Mouse (Mus musculus) stomach, embryonic 16.5 days (tissue): ENCODE data around the gene Tll2. TPM values are rescaled to one million over a fixed set of nuclear protein-coding genes. Genes with fewer than 3 reads are reported as not detected.

Experiments used
- ATAC-seq: fragments of 200-750 bp; cut with Nextera tagmentation; 2 replicates; pipeline ENCODE4 v1.8.0; 2017; ENCODE audit warnings: moderate number of reproducible peaks, moderate TSS enrichment; ENCODE audit not compliant: insufficient read depth, low FRiP score
- H3K27ac ChIP-seq: fragments of 300-500 bp; sonication (generic); 2 replicates; pipeline ENCODE4 v1.5.1; 2014; ENCODE audit warnings: low read length
- H3K27me3 ChIP-seq: fragments of 300-500 bp; sonication (generic); 2 replicates; pipeline ENCODE4 v1.6.1; 2014; ENCODE audit warnings: low read length, control low read depth, mixed read lengths; ENCODE audit not compliant: control insufficient read depth, insufficient read depth
- H3K36me3 ChIP-seq: fragments of 300-500 bp; sonication (generic); 2 replicates; pipeline ENCODE4 v1.6.1; 2014; ENCODE audit warnings: low read length; ENCODE audit not compliant: control insufficient read depth, insufficient read depth
- H3K4me1 ChIP-seq: fragments of 300-500 bp; sonication (generic); 2 replicates; pipeline ENCODE4 v1.6.1; 2014; ENCODE audit warnings: low read length, control low read depth, mixed read lengths; ENCODE audit not compliant: control insufficient read depth, insufficient read depth
- H3K4me2 ChIP-seq: fragments of 300-500 bp; sonication (generic); 2 replicates; pipeline ENCODE4 v1.6.1; 2014; ENCODE audit warnings: low read depth, low read length, mixed read lengths
- H3K4me3 ChIP-seq: fragments of 300-500 bp; sonication (generic); replicated peaks from 2 replicates; pipeline ENCODE4 v1.5.1; 2014; ENCODE audit warnings: mild to moderate bottlenecking, low read length
- H3K9ac ChIP-seq: fragments of 300-500 bp; sonication (generic); 2 replicates; pipeline ENCODE4 v1.6.1; 2014; ENCODE audit warnings: low read length
- H3K9me3 ChIP-seq: fragments of 300-500 bp; sonication (generic); replicated peaks from 2 replicates; pipeline ENCODE4 v1.6.1; 2016; ENCODE audit warnings: low read length, control low read depth; ENCODE audit not compliant: control insufficient read depth
- WGBS: fragments of 180-500 bp; shearing (Covaris S2); extraction: QIAGEN DNeasy Blood & Tissue Kit; methylation state at CpG from one replicate; pipeline ENCODE4 v1.1.7; 2014; 5-methylcytosine and 5-hydroxymethylcytosine counted together
- polyA plus RNA-seq: library from polyadenylated mRNA; unstranded; fragments of >200 nt; fragmentation: Nextera tagmentation; extraction: Ambion mirVana; gene quantifications from 2 replicates; pipeline ENCODE4 v1.2.1, GENCODE M21; 2015

Tll2 gene
- polyA plus RNA-seq, 1 experiment from 2014 or later, result 0.21 TPM

GRCm38 (mm10) chr19:41206041-41206810 is 409 bp downstream of the Tll2 start:
- H3K9ac ChIP-seq, result peak overlapping the region; percentile 64
- no peak for ATAC-seq
- 1% methylated on average over 46 of the region's 46 CpGs for WGBS

GRCm38 (mm10) chr19:41204159-41205081 is 2.2 kb downstream of the Tll2 start:
- Histone ChIP-seq H3K9me3 (no peaks in the 10 kb centered on the region), H3K36me3 (no peaks in the 10 kb centered on the region), H3K4me2 (no peak overlapping the region), H3K27me3 (peaks cover 24% of the 10 kb centered on the region), H3K9ac (no peak overlapping the region), H3K4me1 (peaks cover 12% of the 10 kb centered on the region), H3K27ac (no peak overlapping the region), H3K4me3 (no peak overlapping the region)
- WGBS, result 66% methylated on average over 11 of the region's 11 CpGs
- ATAC-seq, result no peak

More at GRCm38 (mm10) chr19:41206041-41206810, 409 bp downstream of the Tll2 start:
- no peak overlapping the region for H3K27ac ChIP-seq
- H3K4me1 ChIP-seq, result peaks cover 12% of the 10 kb centered on the region
- H3K36me3 ChIP-seq, result 0 out of 2 replicates have a peak, but pooled peaks cover 5% of the 10 kb centered on the region
- H3K4me2 ChIP-seq, result peak overlapping the region; percentile 88
- H3K9me3 ChIP-seq, result no peaks in the 10 kb centered on the region
- peak overlapping the region; percentile 48 for H3K4me3 ChIP-seq
- peaks cover 24% of the 10 kb centered on the region for H3K27me3 ChIP-seq

- H3K27me3 ChIP-seq, result no peaks in the 10 kb centered on the region
- H3K9me3 ChIP-seq, result no peaks in the 10 kb centered on the region
- WGBS, result 79% methylated on average over 12 of the region's 12 CpGs
Observed at GRCm38 (mm10) chr19:41197606-41198005, 9.0 kb downstream of the Tll2 start.

GRCm38 (mm10) chr19:41193379-41193778 is 13.3 kb downstream of the Tll2 start:
- H3K9ac ChIP-seq, result no peak overlapping the region
- H3K4me2 ChIP-seq, result no peak overlapping the region
- H3K4me3 ChIP-seq, result no peak overlapping the region
- H3K9me3 ChIP-seq, result no peaks in the 10 kb centered on the region
- no peak for ATAC-seq
- H3K27me3 ChIP-seq, result no peaks in the 10 kb centered on the region
- H3K36me3 ChIP-seq, result no peaks in the 10 kb centered on the region
- no peak overlapping the region for H3K27ac ChIP-seq
- 78% methylated on average over 1 of the region's 1 CpGs for WGBS
- H3K4me1 ChIP-seq, result no peaks in the 10 kb centered on the region

More at GRCm38 (mm10) chr19:41197606-41198005, 9.0 kb downstream of the Tll2 start:
- H3K4me2 ChIP-seq, result no peak overlapping the region
- no peaks in the 10 kb centered on the region for H3K36me3 ChIP-seq
- H3K9ac ChIP-seq, result no peak overlapping the region
- H3K27ac ChIP-seq, result no peak overlapping the region
- no peak overlapping the region for H3K4me3 ChIP-seq
- H3K4me1 ChIP-seq, result no peaks in the 10 kb centered on the region
- no peak for ATAC-seq

GRCm38 (mm10) chr19:41192953-41193352 is 13.7 kb downstream of the Tll2 start:
- ATAC-seq, result no peak
- no peaks in the 10 kb centered on the region for H3K27me3 ChIP-seq

GRCm38 (mm10) chr19:41191724-41192123 is 14.9 kb downstream of the Tll2 start:
- Histone ChIP-seq H3K27ac (no peak overlapping the region), H3K9me3 (no peaks in the 10 kb centered on the region), H3K9ac (no peak overlapping the region), H3K4me2 (no peak overlapping the region), H3K27me3 (no peaks in the 10 kb centered on the region), H3K4me3 (no peak overlapping the region), H3K36me3 (no peaks in the 10 kb centered on the region), H3K4me1 (no peaks in the 10 kb centered on the region)
- 77% methylated on average over 9 of the region's 9 CpGs for WGBS
- ATAC-seq, result no peak

More at GRCm38 (mm10) chr19:41192953-41193352, 13.7 kb downstream of the Tll2 start:
- Histone ChIP-seq H3K9me3 (no peaks in the 10 kb centered on the region), H3K4me2 (no peak overlapping the region), H3K4me1 (no peaks in the 10 kb centered on the region), H3K27ac (no peak overlapping the region), H3K4me3 (no peak overlapping the region), H3K9ac (no peak overlapping the region), H3K36me3 (no peaks in the 10 kb centered on the region)
- WGBS, result 86% methylated on average over 4 of the region's 4 CpGs

- H3K9me3 ChIP-seq, result no peaks in the 10 kb centered on the region
- H3K4me2 ChIP-seq, result no peak overlapping the region
- H3K27ac ChIP-seq, result no peak overlapping the region
- no peak overlapping the region for H3K4me3 ChIP-seq
- 68% methylated on average over 6 of the region's 6 CpGs for WGBS
- ATAC-seq, result no peak
- H3K27me3 ChIP-seq, result no peaks in the 10 kb centered on the region
- H3K36me3 ChIP-seq, result no peaks in the 10 kb centered on the region
- H3K4me1 ChIP-seq, result no peaks in the 10 kb centered on the region
- H3K9ac ChIP-seq, result no peak overlapping the region
Observed at GRCm38 (mm10) chr19:41190876-41191434, 15.7 kb downstream of the Tll2 start.

- no peak overlapping the region for H3K4me3 ChIP-seq
Observed at GRCm38 (mm10) chr19:41177331-41177730, 29.3 kb downstream of the Tll2 start.

More at GRCm38 (mm10) chr19:41177331-41177730, 29.3 kb downstream of the Tll2 start:
- no peak overlapping the region for H3K27ac ChIP-seq
- no peaks in the 10 kb centered on the region for H3K9me3 ChIP-seq
- no peaks in the 10 kb centered on the region for H3K27me3 ChIP-seq
- 40% methylated on average over 6 of the region's 6 CpGs for WGBS
- H3K4me2 ChIP-seq, result no peak overlapping the region
- no peaks in the 10 kb centered on the region for H3K36me3 ChIP-seq
- no peaks in the 10 kb centered on the region for H3K4me1 ChIP-seq
- no peak for ATAC-seq
- no peak overlapping the region for H3K9ac ChIP-seq
